Mouse (Mus musculus) liver, adult 2 months (tissue): ENCODE measurements around the gene Klhl29. TPM values are rescaled to one million over a fixed set of nuclear protein-coding genes. Genes with fewer than 3 reads are reported as not detected.
A peak's percentile ranks its signal among the peaks of the same experiment; 100 is the strongest.

Source experiments
- DNase-seq: peaks from one replicate; pipeline ENCODE4 v3.0.0-alpha.2; 2011; ENCODE audit warnings: low read depth, low spot score; ENCODE audit errors: extremely low read depth
- H3K27ac ChIP-seq: fragments of 200-500 bp; replicated peaks from 2 replicates; pipeline ENCODE4 v1.5.1; 2012; ENCODE audit warnings: low read depth, mild to moderate bottlenecking, control low read depth, inconsistent platforms, low read length; ENCODE audit not compliant: insufficient read depth
- H3K27me3 ChIP-seq: fragments of 200-500 bp; 2 replicates; pipeline ENCODE4 v1.6.1; 2012; ENCODE audit warnings: mild to moderate bottlenecking, moderate library complexity, low read length, inconsistent platforms; ENCODE audit not compliant: control insufficient read depth, insufficient read depth
- H3K36me3 ChIP-seq: fragments of 200-500 bp; 2 replicates; pipeline ENCODE4 v1.6.1; 2012; ENCODE audit warnings: low read length, inconsistent platforms; ENCODE audit not compliant: control insufficient read depth, insufficient read depth
- H3K4me1 ChIP-seq: fragments of 200-500 bp; 2 replicates; pipeline ENCODE4 v1.6.1; 2011; ENCODE audit warnings: low read length; ENCODE audit not compliant: control insufficient read depth, insufficient read depth
- H3K4me3 ChIP-seq: fragments of 200-500 bp; 2 replicates; pipeline ENCODE4 v1.5.1; 2011; ENCODE audit warnings: low read depth, mild to moderate bottlenecking, control low read depth, low read length, moderate library complexity; ENCODE audit not compliant: insufficient read depth
- H3K79me2 ChIP-seq: fragments of 200-500 bp; 2 replicates; pipeline ENCODE4 v1.6.1; 2012; ENCODE audit warnings: inconsistent platforms, mild to moderate bottlenecking, low read length, moderate library complexity; ENCODE audit not compliant: control insufficient read depth, insufficient read depth
- H3K9ac ChIP-seq: fragments of 200-500 bp; 2 replicates; pipeline ENCODE4 v1.6.1; 2012; ENCODE audit warnings: low read depth, mild to moderate bottlenecking, control low read depth, inconsistent platforms, low read length
- CTCF ChIP-seq: fragments of 200-500 bp; IDR thresholded peaks from 2 replicates; pipeline ENCODE4 v1.5.1; 2011; ENCODE audit warnings: low read depth, low read length, control low read depth
- POLR2A ChIP-seq: fragments of 200-500 bp; IDR thresholded peaks from 2 replicates; pipeline ENCODE4 v1.6.1; 2011; ENCODE audit warnings: low read length, control low read depth; ENCODE audit not compliant: insufficient read depth; ENCODE audit errors: extremely low read depth
- WGBS: fragments of 180-500 bp; shearing (Covaris S2); methylation state at CpG from one replicate; pipeline ENCODE4 v1.1.7; 2018; 5-methylcytosine and 5-hydroxymethylcytosine counted together
- polyA plus RNA-seq: library from polyadenylated mRNA; depleted of rRNA; stranded (reverse); fragments of >200 nt; gene quantifications from 2 replicates; pipeline ENCODE4 v1.2.3, GENCODE M21; 2012
- total RNA-seq: library from RNA; depleted of rRNA; stranded (reverse); fragments of >200 nt; gene quantifications from 2 replicates; pipeline ENCODE4 v1.2.3, GENCODE M21; 2014

Gene Klhl29
- total and polyA plus RNA-seq, 2 experiments, result under 0.01 to 0.10 TPM

DNA sequence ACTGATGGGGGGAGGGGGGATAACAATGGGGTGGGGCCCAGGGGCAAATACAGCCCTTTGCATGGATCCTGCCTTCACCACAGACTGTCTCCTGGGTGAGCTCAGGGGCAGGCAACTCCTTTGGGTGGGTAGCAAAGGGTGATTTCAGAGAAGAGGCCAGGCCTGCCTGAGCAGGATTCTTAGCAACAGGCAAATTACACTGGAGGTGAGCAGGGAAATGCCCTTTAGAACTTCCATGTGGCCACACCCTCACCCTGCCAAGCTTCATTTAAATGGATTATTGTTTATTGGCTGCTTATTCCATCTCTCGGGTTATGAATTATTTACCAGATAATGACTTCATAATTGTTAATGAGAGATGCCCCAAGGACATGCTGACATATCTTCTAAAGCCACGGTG lies 91.8 kb downstream of the Klhl29 start:
- TF ChIP-seq POLR2A (no peak), CTCF (no peak)
- H3K36me3 ChIP-seq, result no peaks in the 10 kb centered on the region
- H3K27me3 ChIP-seq, result no peaks in the 10 kb centered on the region
- H3K27ac ChIP-seq, result no peak overlapping the region
- no peak overlapping the region for H3K9ac ChIP-seq
- H3K79me2 ChIP-seq, result no peaks in the 10 kb centered on the region
- H3K4me1 ChIP-seq, result no peaks in the 10 kb centered on the region
- 87% methylated on average over 2 of the region's 2 CpGs for WGBS
- DNase-seq, result no peak
- H3K4me3 ChIP-seq, result no peak overlapping the region

GRCm38 (mm10) chr12:5282611-5283010 lies 92.9 kb downstream of the Klhl29 start:
- H3K36me3 ChIP-seq, result no peaks in the 10 kb centered on the region
- no peak for DNase-seq
- no peaks in the 10 kb centered on the region for H3K79me2 ChIP-seq
- no peaks in the 10 kb centered on the region for H3K4me1 ChIP-seq
- no peak overlapping the region for H3K27ac ChIP-seq
- no peak for TF ChIP-seq CTCF
- no peak for TF ChIP-seq POLR2A
- H3K9ac ChIP-seq, result no peak overlapping the region
- H3K27me3 ChIP-seq, result no peaks in the 10 kb centered on the region
- H3K4me3 ChIP-seq, result no peak overlapping the region
- WGBS, result 67% methylated on average over 2 of the region's 2 CpGs

- Histone ChIP-seq H3K4me1 (no peaks in the 10 kb centered on the region), H3K4me3 (no peak overlapping the region), H3K79me2 (no peaks in the 10 kb centered on the region), H3K27ac (no peak overlapping the region), H3K27me3 (no peaks in the 10 kb centered on the region), H3K9ac (no peak overlapping the region), H3K36me3 (no peaks in the 10 kb centered on the region)
- TF ChIP-seq CTCF (no peak), POLR2A (no peak)
- DNase-seq, result no peak
- 28% methylated on average over 1 of the region's 1 CpGs for WGBS
Observed at GRCm38 (mm10) chr12:5279873-5280272, 95.6 kb downstream of the Klhl29 start.

- H3K36me3 ChIP-seq, result no peaks in the 10 kb centered on the region
- H3K27ac ChIP-seq, result no peak overlapping the region
- peak; percentile 29 for DNase-seq
- H3K9ac ChIP-seq, result no peak overlapping the region
- H3K4me3 ChIP-seq, result no peak overlapping the region
- H3K4me1 ChIP-seq, result no peaks in the 10 kb centered on the region
- 53% methylated on average over 9 of the region's 9 CpGs for WGBS
- TF ChIP-seq CTCF (no peak), POLR2A (no peak)
- H3K79me2 ChIP-seq, result no peaks in the 10 kb centered on the region
- H3K27me3 ChIP-seq, result no peaks in the 10 kb centered on the region
Observed at GRCm38 (mm10) chr12:5277028-5277427, 98.5 kb downstream of the Klhl29 start.

- WGBS, result 89% methylated on average over 6 of the region's 6 CpGs
- no peak for DNase-seq
- Histone ChIP-seq H3K4me3 (no peak overlapping the region), H3K4me1 (no peaks in the 10 kb centered on the region), H3K27ac (no peak overlapping the region), H3K9ac (no peak overlapping the region), H3K79me2 (no peaks in the 10 kb centered on the region), H3K36me3 (no peaks in the 10 kb centered on the region), H3K27me3 (no peaks in the 10 kb centered on the region)
- TF ChIP-seq CTCF (no peak), POLR2A (no peak)
Observed at GRCm38 (mm10) chr12:5275507-5275936, 100.0 kb downstream of the Klhl29 start.

- TF ChIP-seq POLR2A (no peak), CTCF (no peak)
- DNase-seq, result no peak
- WGBS, result 81% methylated on average over 8 of the region's 8 CpGs
- Histone ChIP-seq H3K4me3 (no peak overlapping the region), H3K27ac (no peak overlapping the region), H3K27me3 (no peaks in the 10 kb centered on the region), H3K36me3 (no peaks in the 10 kb centered on the region), H3K9ac (no peak overlapping the region), H3K4me1 (no peaks in the 10 kb centered on the region), H3K79me2 (no peaks in the 10 kb centered on the region)
Observed at GRCm38 (mm10) chr12:5274519-5274944, 101.0 kb downstream of the Klhl29 start.
